Mouse (Mus musculus): ENCODE results near the gene Klrb1c. TPM values are rescaled to one million over a fixed set of nuclear protein-coding genes. Genes with fewer than 3 reads are reported as not detected.
"Not testable (repeated sequence)": the region's sequence is repeated elsewhere in the genome, so short reads cannot be mapped to it uniquely, and the experiment has no call there.

The Klrb1c gene
- total RNA-seq, 2 experiments from 2014 or later: not detected

GRCm38 (mm10) chr6:128807021-128807420 is 18.0 kb upstream of the Klrb1c start:
- intact Hi-C loops (cut with DNase I): no loop called here
- H3K27ac ChIP-seq: no peak overlapping the region
- DNase-seq (ENCODE audit: extremely low spot score in 1 of 2, low spot score in 2 of 2): no peak
- peak; percentile 48 for TF ChIP-seq CTCF (IDR thresholded peaks at IDR 0.05)
- H3K4me3 ChIP-seq: no peak overlapping the region

GRCm38 (mm10) chr6:128804823-128805640 is 16.0 kb upstream of the Klrb1c start:
- DNase-seq (ENCODE audit: extremely low spot score in 1 of 2, low spot score in 2 of 2): peak in 1 of 2 experiments; percentile 35
- H3K4me3 ChIP-seq, H3K27ac ChIP-seq: not testable (repeated sequence)
- peak; percentile 59 for TF ChIP-seq CTCF (IDR thresholded peaks at IDR 0.05)
- intact Hi-C loops (cut with DNase I): loop anchor here (1.0 to 5.0 kb wide), 2 partner anchors 38 to 203 kb away; no protein-coding TSS in a partner anchor

- Histone ChIP-seq H3K4me3 (peak overlapping the region; percentile 51), H3K27ac (peak overlapping the region; percentile 47; the same call in 1 of the 2 replicates)
- intact Hi-C loops (cut with DNase I): loop anchor here (1.0 to 5.0 kb wide), 3 partner anchors 35 to 201 kb away; no protein-coding TSS in a partner anchor
- peak; percentile 95 for TF ChIP-seq CTCF (IDR thresholded peaks at IDR 0.05)
- DNase-seq (ENCODE audit: extremely low spot score in 1 of 2, low spot score in 2 of 2): peak; percentile 94 to 97
Measured at GRCm38 (mm10) chr6:128802999-128803857, 14.2 kb upstream of the Klrb1c start.

- no peak for TF ChIP-seq CTCF (IDR thresholded peaks at IDR 0.05)
- peak; percentile 24 to 43 for DNase-seq (ENCODE audit: extremely low spot score in 1 of 2, low spot score in 2 of 2)
- peak overlapping the region; percentile 63; the same call in 1 of the 2 replicates for H3K27ac ChIP-seq
- H3K4me3 ChIP-seq: peak overlapping the region; percentile 51
- intact Hi-C loops (cut with DNase I): loop anchor here (1.0 to 5.0 kb wide), 2 partner anchors 38 to 200 kb away; no protein-coding TSS in a partner anchor
Measured at GRCm38 (mm10) chr6:128802557-128802956, 13.5 kb upstream of the Klrb1c start.

GRCm38 (mm10) chr6:128800696-128801095 is 11.7 kb upstream of the Klrb1c start:
- not testable (repeated sequence) for H3K4me3 ChIP-seq; DNase-seq (ENCODE audit: extremely low spot score in 1 of 2, low spot score in 2 of 2)
- 0 out of 2 replicates have a peak overlapping the region, but pooled peaks have one; percentile 21 for H3K27ac ChIP-seq
- intact Hi-C loops (cut with DNase I): loop anchor here (5.0 kb wide), 1 partner anchor 198 kb away; no protein-coding TSS in a partner anchor

GRCm38 (mm10) chr6:128799896-128800270 is 10.9 kb upstream of the Klrb1c start:
- no peak for TF ChIP-seq CTCF (IDR thresholded peaks at IDR 0.05)
- no peak for DNase-seq (ENCODE audit: extremely low spot score in 1 of 2, low spot score in 2 of 2)
- intact Hi-C loops (cut with DNase I): loop anchor here (1.0 to 5.0 kb wide), 2 partner anchors 40 to 198 kb away; no protein-coding TSS in a partner anchor
- Histone ChIP-seq H3K4me3 (peak overlapping the region; percentile 72), H3K27ac (peak overlapping the region; percentile 44; the same call in 1 of the 2 replicates)

GRCm38 (mm10) chr6:128799144-128799895 is 10.3 kb upstream of the Klrb1c start:
- DNase-seq (ENCODE audit: extremely low spot score in 1 of 2, low spot score in 2 of 2): peak; percentile 86 to 89
- intact Hi-C loops (cut with DNase I): loop anchor here (1.0 kb wide), 1 partner anchor 39 kb away; no protein-coding TSS in a partner anchor
- Histone ChIP-seq H3K27ac (peak overlapping the region; percentile 88), H3K4me3 (peak overlapping the region; percentile 72)
- TF ChIP-seq CTCF (IDR thresholded peaks at IDR 0.05): peak; percentile 67

GRCm38 (mm10) chr6:128798772-128799143 is 9.7 kb upstream of the Klrb1c start:
- intact Hi-C loops (cut with DNase I): loop anchor here (1.0 kb wide), 1 partner anchor 38 kb away; no protein-coding TSS in a partner anchor
- peak; percentile 77 to 81 for DNase-seq (ENCODE audit: extremely low spot score in 1 of 2, low spot score in 2 of 2)

GRCm38 (mm10) chr6:128797936-128798771 is 9.1 kb upstream of the Klrb1c start:
- Histone ChIP-seq H3K4me3 (peak overlapping the region; percentile 72), H3K27ac (no peak overlapping the region)
- TF ChIP-seq CTCF (IDR thresholded peaks at IDR 0.05): no peak
- intact Hi-C loops (cut with DNase I): no loop called here
- no peak for DNase-seq (ENCODE audit: extremely low spot score in 1 of 2, low spot score in 2 of 2)

More at GRCm38 (mm10) chr6:128798772-128799143, 9.7 kb upstream of the Klrb1c start:
- Histone ChIP-seq H3K4me3 (peak overlapping the region; percentile 72), H3K27ac (peak overlapping the region; percentile 82)
